Mouse (Mus musculus): ENCODE results near the gene Zfc3h1.

Zfc3h1 gene

GRCm38 (mm10) chr10:115384221-115385017 is at the start of gene Zfc3h1, which contains the start of gene Thap2:
TSS of gene Zfc3h1 (plus strand) at chr10:115384959.
TSS of gene Thap2 (minus strand) at chr10:115384443.
- peak; percentile 98 for DNase-seq

DNA sequence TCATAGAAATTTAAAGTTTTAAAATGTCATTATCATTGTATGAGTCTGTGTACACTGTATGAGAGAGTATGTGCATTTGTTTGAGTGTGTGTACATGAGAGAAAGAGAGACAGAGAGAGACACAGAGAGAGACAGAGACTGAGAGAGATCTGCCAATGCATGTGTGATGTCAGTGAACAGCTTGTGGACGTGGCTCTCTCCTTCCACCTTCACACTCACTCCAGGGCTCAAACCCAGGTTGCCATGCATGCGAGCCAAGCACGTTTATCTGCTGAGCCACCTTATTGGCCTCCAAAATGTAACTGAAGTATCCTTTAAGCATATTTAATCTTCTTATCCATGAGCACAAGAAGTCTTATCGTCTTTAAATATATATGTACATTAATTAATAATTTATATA is 47.9 kb upstream of the Zfc3h1 start:
- no peak for DNase-seq

DNA sequence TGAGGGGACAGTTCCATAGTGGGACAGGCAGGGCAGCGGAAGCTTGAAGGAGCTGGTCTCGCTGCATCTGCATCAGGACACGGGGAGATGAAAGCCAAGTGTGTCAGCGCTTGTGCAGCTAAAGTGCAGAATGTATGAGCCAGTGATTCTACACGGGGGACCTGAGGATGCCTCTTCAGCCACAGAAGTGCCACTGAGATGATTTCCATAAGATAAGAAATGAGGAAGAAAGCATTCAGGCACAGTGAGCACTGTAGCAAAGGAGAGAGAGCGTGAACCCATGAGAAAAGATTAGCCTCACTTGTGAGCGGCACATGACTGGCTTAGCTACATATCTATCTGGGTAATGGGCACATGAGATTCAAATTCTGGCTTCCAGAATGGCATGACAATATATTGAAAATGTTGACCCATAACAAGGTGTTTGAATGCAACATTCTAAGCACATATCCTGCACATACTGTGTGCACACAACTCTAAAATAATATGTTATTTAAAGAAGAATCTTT is 44.9 kb upstream of the Zfc3h1 start:
- DNase-seq: no peak

- no peak for DNase-seq
Measured at GRCm38 (mm10) chr10:115342771-115343425, 41.9 kb upstream of the Zfc3h1 start.

DNA sequence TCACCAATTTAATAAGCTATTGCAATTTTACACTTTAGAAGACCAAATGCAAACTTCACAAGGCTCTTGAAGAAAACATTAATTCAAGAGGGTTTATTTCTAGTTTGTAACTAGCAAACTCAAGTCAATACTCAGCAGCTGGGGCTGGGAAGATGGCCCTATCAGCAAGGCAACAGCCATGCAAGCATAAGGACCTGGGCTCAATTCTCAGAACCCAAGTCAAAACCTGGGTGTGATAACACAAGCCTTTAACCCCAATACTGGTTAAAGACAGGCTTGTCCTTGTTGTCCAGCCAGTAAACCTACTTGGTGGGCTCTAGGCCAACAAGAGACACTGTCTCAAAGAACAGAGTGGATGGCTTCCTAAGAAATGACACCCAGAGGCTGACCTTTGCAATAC is 38.3 kb upstream of the Zfc3h1 start:
- DNase-seq: no peak

GRCm38 (mm10) chr10:115348131-115348530 is 36.6 kb upstream of the Zfc3h1 start:
- no peak for DNase-seq

- no peak for DNase-seq
Measured at GRCm38 (mm10) chr10:115349029-115349428, 35.7 kb upstream of the Zfc3h1 start.

DNA sequence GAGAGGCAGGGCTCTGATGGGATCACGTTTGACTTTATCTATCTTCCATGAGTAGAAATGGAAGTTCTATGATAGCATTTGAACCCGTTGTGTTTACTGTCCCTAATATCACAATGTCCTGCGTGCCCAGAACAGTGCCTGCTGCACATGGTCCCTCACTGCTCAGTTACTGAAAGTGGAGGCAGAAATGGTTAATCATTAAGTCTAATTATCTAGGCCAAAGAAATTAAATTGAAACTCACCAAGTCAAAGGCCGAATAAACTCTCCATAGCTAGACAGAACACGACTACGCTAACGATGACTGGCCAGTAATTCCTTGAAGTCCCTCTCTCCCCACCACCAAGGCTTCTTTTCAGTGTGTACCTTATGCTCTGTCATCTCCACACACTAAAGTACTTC is 35.2 kb upstream of the Zfc3h1 start:
- DNase-seq: no peak

- DNase-seq: peak; percentile 11 to 15
Measured at GRCm38 (mm10) chr10:115350810-115351397, 33.9 kb upstream of the Zfc3h1 start.

DNA sequence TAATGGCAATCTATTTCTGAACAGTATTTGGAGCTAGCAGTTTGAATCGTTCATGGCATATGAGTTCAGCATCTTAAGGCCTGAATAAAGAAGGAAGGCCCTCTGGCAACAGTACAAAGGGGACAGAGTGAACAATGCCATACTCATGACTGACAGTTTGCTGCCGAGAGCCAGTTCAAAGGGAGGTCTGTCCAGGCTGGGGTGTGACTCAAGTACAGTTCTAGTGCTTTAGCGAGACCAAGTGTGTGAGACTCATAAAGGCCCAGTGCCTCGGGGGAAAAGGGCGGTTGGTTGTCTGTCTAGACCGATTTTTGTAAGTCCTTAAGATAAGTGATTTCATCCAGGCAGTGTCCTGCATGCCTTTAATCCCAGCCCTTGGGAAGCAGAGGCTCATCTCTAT is 30.2 kb upstream of the Zfc3h1 start:
- DNase-seq: no peak

GRCm38 (mm10) chr10:115355016-115355415 is 29.7 kb upstream of the Zfc3h1 start:
- DNase-seq: no peak

GRCm38 (mm10) chr10:115356106-115356505 is 28.7 kb upstream of the Zfc3h1 start:
- no peak for DNase-seq

GRCm38 (mm10) chr10:115358216-115358919 is 26.4 kb upstream of the Zfc3h1 start:
- DNase-seq: no peak

DNA sequence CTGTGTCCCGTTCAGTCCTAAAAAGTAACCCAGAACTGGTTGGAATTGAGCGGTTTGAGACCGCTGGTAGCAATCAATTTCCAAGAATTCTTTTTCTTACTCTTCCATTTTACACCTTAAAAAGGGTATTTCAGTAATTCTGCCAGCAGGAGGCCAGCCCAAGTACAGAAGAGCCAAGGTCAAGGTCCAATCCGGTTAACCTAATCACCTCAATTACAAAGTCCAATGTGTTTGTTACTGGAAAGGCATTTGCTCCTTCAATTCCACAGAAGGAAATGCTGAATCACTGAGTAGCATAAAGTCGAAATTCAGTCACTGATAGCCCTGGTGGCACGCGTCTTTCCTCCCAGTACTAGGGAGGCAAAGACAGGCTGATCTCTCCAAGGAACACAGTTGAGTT is 25.7 kb upstream of the Zfc3h1 start:
- DNase-seq: no peak

DNA sequence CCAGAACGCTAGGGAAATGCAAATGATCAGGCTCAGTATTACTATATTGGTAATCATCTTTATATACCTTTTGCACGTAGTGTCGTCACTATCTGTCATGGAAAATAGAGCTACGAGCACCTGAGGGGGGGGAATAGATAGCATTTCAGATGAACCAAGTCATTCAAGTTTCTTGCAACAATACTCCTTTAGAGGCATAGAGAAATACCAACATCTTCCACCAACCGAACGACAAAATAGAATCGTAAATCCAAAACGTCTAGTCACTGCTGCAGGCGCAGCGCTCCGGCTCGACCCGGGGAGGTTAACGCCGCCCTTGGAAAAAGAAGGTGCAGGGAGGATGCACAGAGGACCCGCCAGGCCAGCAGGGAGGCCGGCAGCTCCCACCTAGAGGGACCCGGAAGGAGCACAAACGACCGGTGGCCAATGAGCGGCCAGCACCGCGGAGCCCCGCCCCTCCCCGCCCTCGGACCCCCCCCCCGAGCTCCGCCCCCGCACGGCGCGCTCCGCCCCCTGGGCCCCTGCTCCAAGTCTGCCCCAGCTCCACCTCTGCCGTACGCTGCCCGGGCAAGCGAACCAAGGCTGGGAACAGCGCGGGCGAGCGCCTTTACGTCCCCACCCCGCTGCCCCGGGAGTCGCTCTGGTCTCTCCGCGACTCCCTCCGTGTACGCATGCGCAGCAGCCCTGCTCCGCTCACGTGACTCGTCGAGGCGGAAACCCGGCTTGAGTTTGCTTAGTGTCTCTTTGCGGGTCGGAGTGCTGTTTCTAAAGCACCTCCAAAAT is 22.7 kb upstream of the Zfc3h1 start, which contains the start of gene Tmem19:
TSS of gene Tmem19 (minus strand) at position 662 of the 783 bp plus-strand sequence.
- DNase-seq: peak; percentile 94 to 95

GRCm38 (mm10) chr10:115362623-115362964 is 22.2 kb upstream of the Zfc3h1 start:
- DNase-seq: no peak

DNA sequence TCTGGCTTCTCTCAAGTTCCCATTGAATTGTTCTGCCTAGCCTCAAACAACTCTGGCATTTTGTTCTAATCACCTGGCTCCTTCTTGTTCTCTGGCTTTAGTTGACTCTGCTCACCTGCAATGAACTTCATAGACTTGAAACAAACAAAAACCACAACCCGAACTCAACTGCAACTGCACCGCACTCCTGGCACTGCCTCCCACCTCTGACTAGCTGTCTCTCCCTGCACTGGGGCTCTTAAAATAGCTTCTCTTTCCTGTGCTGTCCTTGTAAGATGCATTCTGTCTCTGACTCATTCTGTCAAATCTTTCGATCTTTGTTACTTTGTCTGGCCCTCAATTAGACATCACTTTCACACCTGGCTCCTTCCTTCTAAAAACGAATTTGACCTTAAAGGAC is 21.6 kb upstream of the Zfc3h1 start:
- DNase-seq: peak; percentile 15 to 17

GRCm38 (mm10) chr10:115381506-115382084 is 3.2 kb upstream of the Zfc3h1 start:
- no peak for DNase-seq

- no peak for DNase-seq
Measured at GRCm38 (mm10) chr10:115382846-115383643, 1.7 kb upstream of the Zfc3h1 start.

DNA sequence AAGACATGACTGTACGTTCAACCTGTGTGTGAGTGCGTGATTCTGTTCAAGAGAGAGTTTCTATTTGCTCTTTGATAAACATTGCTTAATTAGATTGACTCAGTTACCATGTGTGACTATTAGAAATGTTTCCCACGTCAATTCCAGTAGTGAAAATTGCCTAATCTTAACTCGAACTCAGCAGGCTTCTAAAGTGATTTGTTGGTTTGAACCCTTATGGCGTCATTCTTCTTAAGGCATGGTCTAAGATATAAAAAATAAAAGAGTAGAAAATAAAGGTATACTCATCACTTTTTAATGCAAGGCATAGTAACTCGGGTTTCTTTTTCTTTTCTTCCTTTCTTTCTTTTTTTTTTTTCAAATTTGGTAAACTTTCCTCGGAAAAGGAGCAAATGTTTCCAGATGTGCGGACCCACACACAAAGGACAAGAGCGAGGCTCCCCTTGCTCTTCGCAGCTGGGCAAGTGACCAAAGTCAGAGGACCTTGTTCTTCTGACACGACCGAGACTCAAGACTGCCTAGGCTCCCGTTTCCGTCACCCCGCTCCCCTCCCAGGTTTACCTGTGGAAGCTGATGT is 1.0 kb upstream of the Zfc3h1 start:
- no peak for DNase-seq

Measured in B cell, adult 2 months (primary cell).